Mouse (Mus musculus) myocyte (in vitro differentiated cells): ENCODE measurements at regions not wholly inside any gene's neighbourhood (a gene's known extent, or its start where the extent isn't known, plus 50 kb on each side); places are given as distances from the start of the nearest gene placed in this dataset.
A peak's percentile ranks its signal among the peaks of the same experiment; 100 is the strongest.

ENCODE experiments used
- CEBPB ChIP-seq: IDR thresholded peaks from 2 replicates; pipeline ENCODE4 v1.6.1; 2011; ENCODE audit warnings: mild to moderate bottlenecking, moderate library complexity; ENCODE audit not compliant: poor library complexity, insufficient read depth, severe bottlenecking
- E2F4 ChIP-seq: IDR thresholded peaks from one replicate; pipeline ENCODE4 v1.6.1; 2011; ENCODE audit warnings: mild to moderate bottlenecking, control low read depth, moderate library complexity; ENCODE audit not compliant: insufficient read depth
- MAX ChIP-seq: IDR thresholded peaks from one replicate; pipeline ENCODE4 v1.6.1; 2011; ENCODE audit warnings: low read depth, mild to moderate bottlenecking, control low read depth
- MYOD1 ChIP-seq, 3 experiments: IDR thresholded peaks; one replicate each; pipeline ENCODE4 v1.6.1; 2011; ENCODE audit warnings: control low read depth in 2 of 3, low read depth in 2 of 3, mild to moderate bottlenecking in 2 of 3, moderate library complexity in 1 of 3; ENCODE audit not compliant: insufficient read length in 2 of 3, control insufficient read depth in 1 of 3
- MYOG ChIP-seq, 3 experiments: IDR thresholded peaks; one replicate each; pipeline ENCODE4 v1.6.1; 2011; ENCODE audit warnings: control low read depth in 2 of 3, low read depth in 2 of 3, mild to moderate bottlenecking in 2 of 3; ENCODE audit not compliant: insufficient read length in 2 of 3, control insufficient read depth in 1 of 3, insufficient read depth in 1 of 3
- POLR2A ChIP-seq: IDR thresholded peaks from one replicate; pipeline ENCODE4 v1.6.1; 2011; ENCODE audit warnings: low read depth, mild to moderate bottlenecking, control low read depth, moderate library complexity; ENCODE audit not compliant: insufficient read length
- POLR2AphosphoS2 ChIP-seq: IDR thresholded peaks from one replicate; pipeline ENCODE4 v1.6.1; 2011; ENCODE audit warnings: low read depth, control low read depth; ENCODE audit not compliant: insufficient read length
- REST ChIP-seq: IDR thresholded peaks from one replicate; pipeline ENCODE4 v1.6.1; 2011; ENCODE audit warnings: mild to moderate bottlenecking, control low read depth, moderate library complexity; ENCODE audit not compliant: insufficient read depth, insufficient read length
- SRF ChIP-seq: IDR thresholded peaks from one replicate; pipeline ENCODE4 v1.6.1; 2011; ENCODE audit warnings: low read depth; ENCODE audit not compliant: control insufficient read depth, insufficient read length
- TCF12 ChIP-seq: IDR thresholded peaks from one replicate; pipeline ENCODE4 v1.6.1; 2011; ENCODE audit warnings: mild to moderate bottlenecking, control low read depth; ENCODE audit not compliant: poor library complexity, insufficient read depth, severe bottlenecking
- TCF3 ChIP-seq: IDR thresholded peaks from one replicate; pipeline ENCODE4 v1.6.1; 2011; ENCODE audit warnings: low read depth, control low read depth; ENCODE audit not compliant: insufficient read length
- USF1 ChIP-seq: IDR thresholded peaks from one replicate; pipeline ENCODE4 v1.6.1; 2011; ENCODE audit warnings: low read depth, mild to moderate bottlenecking, control low read depth, moderate library complexity

DNA sequence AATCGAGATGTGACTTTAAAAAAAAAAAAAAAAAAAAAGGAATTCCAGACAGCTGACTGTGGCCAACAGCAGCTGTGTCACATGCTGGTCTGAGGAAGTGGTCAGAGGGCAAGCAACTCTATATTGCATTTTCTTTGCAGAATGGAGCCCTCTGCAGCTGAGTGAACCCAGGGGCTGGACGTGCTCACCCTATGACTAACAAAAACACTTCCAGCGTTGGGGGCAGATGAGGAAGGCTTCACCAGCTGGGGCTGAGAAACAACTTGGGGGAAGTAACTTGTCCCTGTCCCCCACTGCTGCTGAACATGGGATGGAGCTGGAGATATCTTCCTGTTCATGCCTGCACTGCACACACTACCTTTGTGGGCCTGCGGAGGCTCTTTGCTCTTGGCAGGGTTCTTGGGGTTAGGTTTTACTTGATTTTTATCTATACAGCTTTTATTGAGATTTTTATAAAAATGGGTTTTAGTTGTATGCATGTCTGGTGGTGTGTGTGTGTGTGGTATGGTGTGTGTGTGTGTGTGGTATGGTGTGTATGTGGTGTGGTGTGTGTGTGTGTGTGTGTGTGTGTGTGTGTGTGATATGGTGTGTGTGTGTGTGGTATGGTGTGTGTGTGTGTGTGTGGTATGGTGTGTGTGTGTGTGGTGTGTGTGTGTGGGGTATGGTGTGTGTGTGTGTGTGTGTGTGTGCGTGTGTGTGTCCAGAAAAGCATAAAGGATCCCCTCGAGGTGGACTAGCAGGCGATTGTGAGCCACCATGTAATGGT, 57.0 kb upstream of the Itm2b start:
- TF ChIP-seq USF1 (peak; percentile 89), POLR2AphosphoS2 (peak; percentile 30), MAX (no peak), TCF12 (peak; percentile 95), POLR2A (peak; percentile 28), TCF3 (peak; percentile 43), SRF (no peak), CEBPB (peak; percentile 68; the same call in 1 of the 2 replicates), MYOD1 (IDR thresholded peaks at IDR 0.05; ENCODE audit: control insufficient read depth in 1 of 3, insufficient read length in 2 of 3, low read depth in 2 of 3) (peak; percentile 71 to 79 (median 78)), REST (no peak), E2F4 (no peak), MYOG (IDR thresholded peaks at IDR 0.05; ENCODE audit: control insufficient read depth in 1 of 3, insufficient read depth in 1 of 3, insufficient read length in 2 of 3, low read depth in 2 of 3) (peak in 2 of 3 experiments; percentile 82 to 86)
